Mouse (Mus musculus) small intestine, adult 2 months (tissue): ENCODE measurements around the gene Palm.

Experiments used
- CTCF ChIP-seq: fragments of 200-500 bp; IDR thresholded peaks from 2 replicates; pipeline ENCODE4 v1.5.1; 2012; ENCODE audit warnings: low read depth, mild to moderate bottlenecking, control low read depth, inconsistent platforms, low read length, moderate library complexity, mixed read lengths; ENCODE audit not compliant: insufficient replicate concordance, insufficient read length; ENCODE audit errors: extremely low read depth
- POLR2A ChIP-seq: fragments of 200-500 bp; IDR thresholded peaks from 2 replicates; pipeline ENCODE4 v1.6.1; 2012; ENCODE audit warnings: low read depth, mild to moderate bottlenecking, control low read depth, inconsistent platforms, low read length, moderate library complexity

DNA sequence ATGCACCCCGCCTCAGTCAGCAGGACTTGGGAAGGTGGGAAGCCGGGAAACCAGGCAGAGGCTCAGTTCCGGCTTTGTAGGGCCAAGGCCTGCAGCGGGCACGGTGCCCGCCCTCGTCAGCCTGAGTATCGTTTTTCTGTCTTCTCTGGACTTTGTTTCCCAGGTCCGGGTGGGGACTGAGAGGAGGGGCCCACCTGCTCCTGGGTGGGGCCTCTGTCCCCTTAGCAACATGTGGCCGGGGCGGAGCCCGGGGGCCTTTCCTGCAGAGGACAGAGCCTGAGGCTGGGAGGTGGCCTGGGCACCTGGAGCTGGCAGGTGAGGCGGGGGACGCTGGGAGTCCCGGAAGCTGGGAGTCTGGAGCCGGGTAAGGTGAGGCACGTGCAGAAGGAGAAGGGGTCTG lies 29.0 kb downstream of the Palm start:
- TF ChIP-seq CTCF: no peak
- TF ChIP-seq POLR2A: peak; percentile 90
